Mouse (Mus musculus) gastrocnemius, adult 18-20 months (tissue): Measurements from ENCODE around the gene Gm21822. TPM values are rescaled to one million over a fixed set of nuclear protein-coding genes. Genes with fewer than 3 reads are reported as not detected.
"Not testable (repeated sequence)": the region's sequence is repeated elsewhere in the genome, so short reads cannot be mapped to it uniquely, and the experiment has no call there.

Source experiments
- DNase-seq: peaks from one replicate; pipeline ENCODE4 v3.0.0; 2021; ENCODE audit warnings: low spot score
- long read RNA-seq, 2 experiments: library from polyadenylated mRNA; stranded (forward); transcript quantifications; one replicate each; pipeline ENCODE4 v2.0.0; 2021
- total RNA-seq, 2 experiments: library from RNA; stranded (reverse); gene quantifications; 2 replicates each; pipeline ENCODE4 v1.2.3; 2021

Gm21822 gene
- not detected for total RNA-seq
- long read RNA-seq, experiment 1 = 0 reads
- long read RNA-seq, experiment 2 = 0 reads

DNA sequence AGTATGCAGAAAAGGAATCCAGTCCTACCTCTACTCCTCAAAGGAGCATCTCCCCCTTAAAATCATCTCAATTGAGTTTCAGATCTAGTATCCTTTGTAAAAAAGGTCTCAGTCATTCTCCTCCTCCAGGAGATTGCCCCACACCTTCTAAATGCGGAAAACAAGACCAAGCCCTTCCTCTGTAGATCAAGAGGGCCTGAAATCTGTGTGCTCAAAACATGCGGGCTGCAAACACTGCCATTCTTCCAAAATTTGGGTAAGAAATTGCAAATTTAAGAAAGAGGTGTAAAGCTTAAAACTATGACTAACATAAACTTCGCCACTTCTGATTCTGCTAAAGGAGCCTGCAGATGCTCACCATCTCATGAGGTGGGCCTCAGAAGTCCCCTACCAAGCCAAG, at the start of gene Gm21822:
Gene Gm21822, plus strand, starts transcription at position 301 of the 400 bp plus-strand sequence.
- not testable (repeated sequence) for DNase-seq
